Mouse (Mus musculus): Measurements from ENCODE around the gene Abca12. TPM values are rescaled to one million over a fixed set of nuclear protein-coding genes. Genes with fewer than 3 reads are reported as not detected.

Abca12 gene
- total RNA-seq (2021) (1 to 10 TPM; 3.2 to 5.2 TPM), polyA plus RNA-seq (2012; rRNA removed) (0.68 and 1.8 TPM in 2 replicates)
- long read RNA-seq, partial matches to known transcripts, result 0 of 5 reads
- long read RNA-seq, other reads (novel, unspliced or antisense), result 5 of 5 reads

- H3K27me3 ChIP-seq (ENCODE audit: control insufficient read depth, insufficient read depth, low read length), result no peaks in the 10 kb centered on the region
- no peak within 1 kb of the TSS for H3K9ac ChIP-seq (ENCODE audit: low read depth, low read length)
- intact Hi-C loops (cut with DNase I), result no loop called here
- WGBS, result 86% methylated on average over 7 of the region's 7 CpGs
- TF ChIP-seq POLR2A (IDR thresholded peaks at IDR 0.05; ENCODE audit: insufficient read depth, low read depth, low read length), result no peak
- H3K4me3 ChIP-seq, result no peak within 1 kb of the TSS
- H3K36me3 ChIP-seq (ENCODE audit: control insufficient read depth, insufficient read depth, low read length), result no peaks in the 10 kb centered on the region
- no peaks in the 10 kb centered on the region for H3K79me2 ChIP-seq (replicated peaks; ENCODE audit: control insufficient read depth, insufficient read depth, low read length)
- no peaks in the 10 kb centered on the region for H3K4me1 ChIP-seq (ENCODE audit: control insufficient read depth, insufficient read depth, low read length)
- no peak for DNase-seq
- H3K27ac ChIP-seq, result no peak within 1 kb of the TSS
Measured at GRCm38 (mm10) chr1:71414810-71415209, at the start of gene Abca12. Gene Abca12 (minus strand): TSS chr1:71414910.

- Histone ChIP-seq H3K36me3 (ENCODE audit: control insufficient read depth, insufficient read depth, low read length) (no peaks in the 10 kb centered on the region), H3K27me3 (ENCODE audit: control insufficient read depth, insufficient read depth, low read length) (no peaks in the 10 kb centered on the region), H3K4me1 (ENCODE audit: control insufficient read depth, insufficient read depth, low read length) (no peaks in the 10 kb centered on the region), H3K27ac (no peak overlapping the region), H3K4me3 (no peak overlapping the region), H3K79me2 (replicated peaks; ENCODE audit: control insufficient read depth, insufficient read depth, low read length) (no peaks in the 10 kb centered on the region), H3K9ac (ENCODE audit: low read depth, low read length) (no peak overlapping the region)
- intact Hi-C loops (cut with DNase I), result no loop called here
- no peak for TF ChIP-seq POLR2A (IDR thresholded peaks at IDR 0.05; ENCODE audit: insufficient read depth, low read depth, low read length)
- no peak for TF ChIP-seq CTCF (IDR thresholded peaks at IDR 0.05)
- no peak for TF ChIP-seq EP300 (IDR thresholded peaks at IDR 0.05; ENCODE audit: insufficient read depth, low read depth, low read length)
- WGBS, result 44% methylated on average over 3 of the region's 3 CpGs
- DNase-seq, result peak; percentile 8 to 17
Measured at GRCm38 (mm10) chr1:71457961-71458360, 43.3 kb upstream of the Abca12 start.

- WGBS, result 88% methylated on average over 4 of the region's 4 CpGs
Measured at GRCm38 (mm10) chr1:71447424-71447823, 32.7 kb upstream of the Abca12 start.

GRCm38 (mm10) chr1:71421741-71422333 lies 7.1 kb upstream of the Abca12 start:
- no peak for DNase-seq
- intact Hi-C loops (cut with DNase I), result no loop called here
- H3K4me1 ChIP-seq (ENCODE audit: control insufficient read depth, insufficient read depth, low read length), result no peaks in the 10 kb centered on the region

More at GRCm38 (mm10) chr1:71447424-71447823, 32.7 kb upstream of the Abca12 start:
- no peak overlapping the region for H3K27ac ChIP-seq
- no peaks in the 10 kb centered on the region for H3K36me3 ChIP-seq (ENCODE audit: control insufficient read depth, insufficient read depth, low read length)
- TF ChIP-seq CTCF (IDR thresholded peaks at IDR 0.05) (no peak), POLR2A (IDR thresholded peaks at IDR 0.05; ENCODE audit: insufficient read depth, low read depth, low read length) (no peak), EP300 (IDR thresholded peaks at IDR 0.05; ENCODE audit: insufficient read depth, low read depth, low read length) (no peak)
- no peaks in the 10 kb centered on the region for H3K27me3 ChIP-seq (ENCODE audit: control insufficient read depth, insufficient read depth, low read length)
- H3K4me3 ChIP-seq, result no peak overlapping the region
- H3K4me1 ChIP-seq (ENCODE audit: control insufficient read depth, insufficient read depth, low read length), result no peaks in the 10 kb centered on the region
- DNase-seq, result no peak
- H3K79me2 ChIP-seq (replicated peaks; ENCODE audit: control insufficient read depth, insufficient read depth, low read length), result no peaks in the 10 kb centered on the region
- no peak overlapping the region for H3K9ac ChIP-seq (ENCODE audit: low read depth, low read length)
- intact Hi-C loops (cut with DNase I), result no loop called here

GRCm38 (mm10) chr1:71418467-71418866 lies 3.8 kb upstream of the Abca12 start:
- no peak for TF ChIP-seq CTCF (IDR thresholded peaks at IDR 0.05)
- H3K4me3 ChIP-seq, result no peak overlapping the region
- no peaks in the 10 kb centered on the region for H3K36me3 ChIP-seq (ENCODE audit: control insufficient read depth, insufficient read depth, low read length)
- intact Hi-C loops (cut with DNase I), result no loop called here
- 84% methylated on average over 5 of the region's 5 CpGs for WGBS
- H3K4me1 ChIP-seq (ENCODE audit: control insufficient read depth, insufficient read depth, low read length), result no peaks in the 10 kb centered on the region
- DNase-seq, result no peak
- no peak overlapping the region for H3K9ac ChIP-seq (ENCODE audit: low read depth, low read length)
- no peaks in the 10 kb centered on the region for H3K79me2 ChIP-seq (replicated peaks; ENCODE audit: control insufficient read depth, insufficient read depth, low read length)
- no peak overlapping the region for H3K27ac ChIP-seq
- no peaks in the 10 kb centered on the region for H3K27me3 ChIP-seq (ENCODE audit: control insufficient read depth, insufficient read depth, low read length)

More at GRCm38 (mm10) chr1:71421741-71422333, 7.1 kb upstream of the Abca12 start:
- Histone ChIP-seq H3K27ac (no peak overlapping the region), H3K4me3 (no peak overlapping the region), H3K27me3 (ENCODE audit: control insufficient read depth, insufficient read depth, low read length) (no peaks in the 10 kb centered on the region), H3K36me3 (ENCODE audit: control insufficient read depth, insufficient read depth, low read length) (no peaks in the 10 kb centered on the region), H3K79me2 (replicated peaks; ENCODE audit: control insufficient read depth, insufficient read depth, low read length) (no peaks in the 10 kb centered on the region), H3K9ac (ENCODE audit: low read depth, low read length) (no peak overlapping the region)
- TF ChIP-seq EP300 (IDR thresholded peaks at IDR 0.05; ENCODE audit: insufficient read depth, low read depth, low read length), result no peak
- no peak for TF ChIP-seq CTCF (IDR thresholded peaks at IDR 0.05)
- no peak for TF ChIP-seq POLR2A (IDR thresholded peaks at IDR 0.05; ENCODE audit: insufficient read depth, low read depth, low read length)
- 65% methylated on average over 13 of the region's 13 CpGs for WGBS

- no peaks in the 10 kb centered on the region for H3K36me3 ChIP-seq (ENCODE audit: control insufficient read depth, insufficient read depth, low read length)
- H3K27ac ChIP-seq, result no peak overlapping the region
- no peak overlapping the region for H3K9ac ChIP-seq (ENCODE audit: low read depth, low read length)
- DNase-seq, result no peak
- H3K4me3 ChIP-seq, result no peak overlapping the region
- TF ChIP-seq EP300 (IDR thresholded peaks at IDR 0.05; ENCODE audit: insufficient read depth, low read depth, low read length) (no peak), CTCF (IDR thresholded peaks at IDR 0.05) (no peak), POLR2A (IDR thresholded peaks at IDR 0.05; ENCODE audit: insufficient read depth, low read depth, low read length) (no peak)
- no peaks in the 10 kb centered on the region for H3K27me3 ChIP-seq (ENCODE audit: control insufficient read depth, insufficient read depth, low read length)
- intact Hi-C loops (cut with DNase I), result no loop called here
- no peaks in the 10 kb centered on the region for H3K4me1 ChIP-seq (ENCODE audit: control insufficient read depth, insufficient read depth, low read length)
- WGBS, result 88% methylated on average over 5 of the region's 5 CpGs
- no peaks in the 10 kb centered on the region for H3K79me2 ChIP-seq (replicated peaks; ENCODE audit: control insufficient read depth, insufficient read depth, low read length)
Measured at GRCm38 (mm10) chr1:71417951-71418350, 3.2 kb upstream of the Abca12 start.

Data from heart, adult 2 months (tissue).